Mouse (Mus musculus) ES-CJ7 (cell line): ENCODE data around the gene Cc2d1a.

Source experiments
- DNase-seq: peaks from one replicate; pipeline ENCODE4 v3.0.0; 2011; ENCODE audit warnings: low read depth, low spot score

Gene Cc2d1a

GRCm38 (mm10) chr8:84147769-84148530 lies at the start of gene Cc2d1a, which contains the start of gene 4930432K21Rik:
TSS of gene Cc2d1a (minus strand) at chr8:84147936.
TSS of gene 4930432K21Rik (plus strand) at chr8:84148025.
- DNase-seq = peak; percentile 100

- peak; percentile 95 for DNase-seq
Observed at GRCm38 (mm10) chr8:84197141-84197921, 49.6 kb upstream of the Cc2d1a start.

- peak; percentile 99 for DNase-seq
Observed at GRCm38 (mm10) chr8:84194224-84194743, 46.5 kb upstream of the Cc2d1a start.

GRCm38 (mm10) chr8:84193566-84193965 lies 45.8 kb upstream of the Cc2d1a start:
- DNase-seq = peak; percentile 80

- no peak for DNase-seq
Observed at GRCm38 (mm10) chr8:84193161-84193560, 45.4 kb upstream of the Cc2d1a start.

GRCm38 (mm10) chr8:84192555-84192954 lies 44.8 kb upstream of the Cc2d1a start:
- peak; percentile 78 for DNase-seq

GRCm38 (mm10) chr8:84192023-84192422 lies 44.3 kb upstream of the Cc2d1a start:
- peak; percentile 92 for DNase-seq

- peak; percentile 78 for DNase-seq
Observed at GRCm38 (mm10) chr8:84190191-84190867, 42.6 kb upstream of the Cc2d1a start.

GRCm38 (mm10) chr8:84189603-84190002 lies 41.9 kb upstream of the Cc2d1a start:
- peak; percentile 85 for DNase-seq

- no peak for DNase-seq
Observed at GRCm38 (mm10) chr8:84188671-84189070, 40.9 kb upstream of the Cc2d1a start.

GRCm38 (mm10) chr8:84187065-84187755 lies 39.5 kb upstream of the Cc2d1a start:
- peak; percentile 92 for DNase-seq

GRCm38 (mm10) chr8:84186547-84186946 lies 38.8 kb upstream of the Cc2d1a start:
- peak; percentile 99 for DNase-seq

- peak; percentile 68 for DNase-seq
Observed at GRCm38 (mm10) chr8:84185117-84185516, 37.4 kb upstream of the Cc2d1a start, which contains the start of gene Nanos3. TSS of gene Nanos3 (minus strand) at chr8:84185217.

GRCm38 (mm10) chr8:84184085-84185043 lies 36.6 kb upstream of the Cc2d1a start:
- peak; percentile 58 for DNase-seq

- no peak for DNase-seq
Observed at GRCm38 (mm10) chr8:84183261-84184084, 35.7 kb upstream of the Cc2d1a start.

GRCm38 (mm10) chr8:84182833-84183232 lies 35.1 kb upstream of the Cc2d1a start:
- no peak for DNase-seq

GRCm38 (mm10) chr8:84180530-84181190 lies 32.9 kb upstream of the Cc2d1a start:
- DNase-seq = peak; percentile 98

- DNase-seq = no peak
Observed at GRCm38 (mm10) chr8:84179946-84180345, 32.2 kb upstream of the Cc2d1a start.
